Mouse (Mus musculus) brown adipose tissue, adult 24 weeks (tissue): ENCODE data around the gene Cryl1. TPM values are rescaled to one million over a fixed set of nuclear protein-coding genes. Genes with fewer than 3 reads are reported as not detected.

ENCODE experiments used
- H3K27ac ChIP-seq: fragments of 200-500 bp; replicated peaks from 2 replicates; pipeline ENCODE4 v1.5.1; 2012; ENCODE audit warnings: low read depth, mild to moderate bottlenecking, low read length
- H3K4me1 ChIP-seq: fragments of 200-500 bp; 2 replicates; pipeline ENCODE4 v1.6.1; 2012; ENCODE audit warnings: low read length, mixed read lengths; ENCODE audit not compliant: control insufficient read depth, insufficient read depth, insufficient read length
- H3K4me3 ChIP-seq: fragments of 200-500 bp; 2 replicates; pipeline ENCODE4 v1.5.1; 2012; ENCODE audit warnings: low read depth, mild to moderate bottlenecking, low read length, moderate library complexity; ENCODE audit not compliant: insufficient read depth
- polyA plus RNA-seq: library from polyadenylated mRNA; stranded (reverse); fragments of >200 nt; gene quantifications from 2 replicates; pipeline ENCODE4 v1.2.4, GENCODE M21; 2012; ENCODE audit not compliant: missing spikeins, insufficient read depth, insufficient read length

Gene Cryl1
- polyA plus RNA-seq, 1 experiment, result 18.1 TPM

GRCm38 (mm10) chr14:57351521-57352235, 46.7 kb downstream of the Cryl1 start:
- no peak overlapping the region for H3K27ac ChIP-seq
- H3K4me3 ChIP-seq, result no peak overlapping the region
- no peaks in the 10 kb centered on the region for H3K4me1 ChIP-seq

- Histone ChIP-seq H3K4me1 (no peaks in the 10 kb centered on the region), H3K27ac (no peak overlapping the region), H3K4me3 (no peak overlapping the region)
Measured at GRCm38 (mm10) chr14:57349955-57350354, 48.4 kb downstream of the Cryl1 start.

GRCm38 (mm10) chr14:57348155-57348554, 50.2 kb downstream of the Cryl1 start:
- no peak overlapping the region for H3K4me3 ChIP-seq
- H3K4me1 ChIP-seq, result no peaks in the 10 kb centered on the region
- no peak overlapping the region for H3K27ac ChIP-seq

GRCm38 (mm10) chr14:57346135-57346534, 52.2 kb downstream of the Cryl1 start:
- no peak overlapping the region for H3K4me3 ChIP-seq
- no peak overlapping the region for H3K27ac ChIP-seq
- H3K4me1 ChIP-seq, result no peaks in the 10 kb centered on the region

GRCm38 (mm10) chr14:57344781-57345492, 53.4 kb downstream of the Cryl1 start:
- Histone ChIP-seq H3K4me3 (peak overlapping the region; percentile 54), H3K27ac (no peak overlapping the region)

GRCm38 (mm10) chr14:57343057-57343750, 55.1 kb downstream of the Cryl1 start:
- Histone ChIP-seq H3K4me3 (no peak overlapping the region), H3K4me1 (no peaks in the 10 kb centered on the region), H3K27ac (no peak overlapping the region)

More at GRCm38 (mm10) chr14:57344781-57345492, 53.4 kb downstream of the Cryl1 start:
- H3K4me1 ChIP-seq, result no peaks in the 10 kb centered on the region

- Histone ChIP-seq H3K4me3 (no peak overlapping the region), H3K27ac (no peak overlapping the region), H3K4me1 (no peaks in the 10 kb centered on the region)
Measured at GRCm38 (mm10) chr14:57342316-57343055, 55.8 kb downstream of the Cryl1 start.

- H3K27ac ChIP-seq, result no peak overlapping the region
- no peak overlapping the region for H3K4me3 ChIP-seq
- no peaks in the 10 kb centered on the region for H3K4me1 ChIP-seq
Measured at GRCm38 (mm10) chr14:57338666-57339065, 59.7 kb downstream of the Cryl1 start.

GRCm38 (mm10) chr14:57334833-57335232, 63.5 kb downstream of the Cryl1 start:
- Histone ChIP-seq H3K4me3 (no peak overlapping the region), H3K4me1 (no peaks in the 10 kb centered on the region), H3K27ac (no peak overlapping the region)

GRCm38 (mm10) chr14:57332503-57332902, 65.8 kb downstream of the Cryl1 start:
- Histone ChIP-seq H3K4me1 (no peaks in the 10 kb centered on the region), H3K27ac (no peak overlapping the region), H3K4me3 (no peak overlapping the region)

GRCm38 (mm10) chr14:57331097-57331496, 67.2 kb downstream of the Cryl1 start:
- no peak overlapping the region for H3K27ac ChIP-seq
- H3K4me3 ChIP-seq, result no peak overlapping the region
- no peaks in the 10 kb centered on the region for H3K4me1 ChIP-seq

GRCm38 (mm10) chr14:57329600-57329999, 68.7 kb downstream of the Cryl1 start:
- Histone ChIP-seq H3K27ac (no peak overlapping the region), H3K4me1 (no peaks in the 10 kb centered on the region), H3K4me3 (no peak overlapping the region)

- no peak overlapping the region for H3K27ac ChIP-seq
- no peak overlapping the region for H3K4me3 ChIP-seq
- no peaks in the 10 kb centered on the region for H3K4me1 ChIP-seq
Measured at GRCm38 (mm10) chr14:57326771-57327170, 71.6 kb downstream of the Cryl1 start.

- H3K4me1 ChIP-seq, result peaks cover 7% of the 10 kb centered on the region; the same call in 1 of the 2 replicates
- no peak overlapping the region for H3K27ac ChIP-seq
- H3K4me3 ChIP-seq, result no peak overlapping the region
Measured at GRCm38 (mm10) chr14:57318812-57319211, 79.5 kb downstream of the Cryl1 start.
